Mouse (Mus musculus): ENCODE data around the gene Zfhx3.

Gene Zfhx3

DNA sequence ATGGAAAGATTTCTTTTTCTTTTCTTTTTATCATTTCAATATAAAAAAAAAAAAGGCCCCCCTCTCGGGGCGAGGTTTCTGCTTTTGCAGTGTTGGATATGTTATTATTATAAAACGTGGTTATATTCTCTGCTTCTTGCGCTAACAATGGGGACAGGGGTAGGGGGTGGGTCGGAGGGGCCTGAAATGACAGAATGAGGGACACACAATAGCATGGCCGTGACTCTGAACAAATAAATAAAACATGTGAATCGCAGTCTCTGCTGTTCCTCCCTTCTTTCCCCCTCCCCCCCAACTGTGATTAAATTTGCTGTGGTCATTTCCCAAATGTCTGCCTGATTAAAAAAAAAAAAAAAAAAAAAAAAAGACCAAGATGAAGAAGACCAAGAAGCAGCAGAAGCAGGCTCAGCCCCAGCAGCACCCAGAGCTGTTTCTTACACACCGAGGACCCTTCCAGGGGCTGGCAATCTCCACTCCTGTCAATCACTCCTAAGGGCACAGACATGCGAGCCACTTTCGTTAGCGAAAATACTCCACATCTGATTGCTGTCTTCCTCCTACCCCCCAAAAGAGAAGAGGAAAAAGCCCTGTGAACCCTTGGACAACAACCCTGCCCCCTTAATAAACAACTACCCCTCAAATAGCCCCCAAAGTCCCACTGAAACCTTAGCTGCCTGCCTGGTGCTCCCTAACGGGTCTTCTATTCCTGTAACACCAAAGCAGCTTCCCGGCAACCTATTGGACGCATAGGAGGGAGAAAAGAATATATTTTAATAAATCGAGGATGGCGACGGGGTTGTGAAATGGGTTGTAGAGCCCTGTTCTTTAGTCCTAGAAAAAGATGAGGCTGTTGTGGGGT lies 302.4 kb downstream of the Zfhx3 start:
- DNase-seq: no peak

DNA sequence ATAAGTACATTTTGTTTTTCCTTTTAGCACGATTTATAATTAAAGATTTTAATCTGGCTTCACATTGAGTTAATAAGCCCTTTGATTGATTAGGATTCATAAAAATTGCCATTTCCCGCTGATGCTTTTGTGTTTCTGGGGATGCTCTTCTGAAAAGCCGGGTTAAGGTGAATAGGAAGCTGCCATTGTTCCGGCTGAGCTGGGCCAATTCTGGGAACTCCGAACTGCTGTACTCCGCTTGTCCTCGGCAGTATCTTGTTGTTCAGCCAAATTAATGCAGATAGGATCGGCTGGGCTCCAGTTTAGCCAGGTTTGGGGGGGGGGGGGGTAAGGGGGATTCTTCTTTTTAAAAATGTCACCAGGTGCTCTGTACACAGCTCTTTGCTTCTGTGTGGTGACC lies 303.1 kb downstream of the Zfhx3 start:
- no peak for DNase-seq

DNA sequence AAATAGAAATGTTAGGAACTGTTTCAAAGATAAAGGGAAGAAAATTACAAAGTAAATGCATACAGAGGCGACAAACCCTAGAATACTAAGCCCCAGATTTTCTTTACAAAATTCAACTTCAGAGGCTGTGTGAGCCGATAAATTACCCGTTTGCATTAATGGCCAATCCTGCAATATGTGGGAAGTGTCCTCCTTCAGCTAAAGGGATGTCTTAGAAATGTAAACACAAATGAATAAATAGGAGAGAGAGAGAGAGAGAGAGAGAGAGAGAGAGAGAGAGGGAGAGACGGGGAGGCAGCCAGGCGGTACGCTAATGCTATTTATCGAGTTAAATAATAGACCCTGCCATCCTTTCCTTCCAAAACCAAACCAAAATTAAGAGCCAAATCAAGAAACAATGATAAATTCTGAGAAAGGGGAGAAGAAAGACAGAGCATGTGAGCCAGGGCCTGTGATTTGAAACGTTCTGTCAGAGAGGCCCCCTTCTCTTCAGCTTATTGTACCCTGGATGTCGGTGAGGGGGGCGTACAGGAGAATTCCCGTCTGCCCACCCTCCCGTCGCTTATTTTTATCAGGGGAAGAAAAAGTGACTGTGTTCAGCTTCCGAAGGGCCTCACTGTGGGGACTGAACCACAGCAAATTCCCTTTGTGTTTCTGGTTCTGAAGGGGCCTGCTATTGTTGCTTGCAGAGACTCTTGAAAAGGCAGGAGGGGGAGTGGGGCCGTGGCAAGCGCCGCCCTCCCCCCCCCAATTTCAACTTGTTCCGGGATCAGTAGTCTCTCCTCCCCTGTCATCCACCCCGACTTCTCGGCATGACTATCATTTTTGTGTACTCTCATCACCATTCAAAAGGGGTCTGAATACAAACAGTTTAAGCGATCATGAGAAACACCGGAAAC lies 303.8 kb downstream of the Zfhx3 start:
- no peak for DNase-seq

DNA sequence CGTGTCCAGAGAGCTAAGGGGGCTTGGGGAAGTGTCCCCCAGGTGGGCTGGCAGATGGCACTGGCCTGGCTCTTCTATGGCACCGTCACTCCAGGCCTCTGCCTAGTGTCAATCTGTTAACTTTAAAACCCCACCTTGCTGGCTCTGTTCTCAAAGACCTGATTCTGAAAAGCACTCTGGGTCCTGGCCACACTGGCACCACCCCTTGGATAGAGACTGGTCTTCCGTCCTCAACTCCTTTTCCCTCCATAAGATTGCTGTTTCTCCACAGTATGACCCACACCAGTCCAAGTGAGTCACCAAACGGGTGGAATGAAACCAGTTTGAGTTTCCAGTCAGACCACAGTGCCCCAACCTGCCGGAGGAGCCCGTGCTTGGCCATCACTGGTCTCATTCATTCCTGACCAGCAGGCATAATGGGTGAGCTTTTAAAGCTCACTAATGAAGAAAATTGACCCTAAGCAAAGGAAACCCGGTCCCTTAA lies 304.5 kb downstream of the Zfhx3 start:
- no peak for DNase-seq

DNA sequence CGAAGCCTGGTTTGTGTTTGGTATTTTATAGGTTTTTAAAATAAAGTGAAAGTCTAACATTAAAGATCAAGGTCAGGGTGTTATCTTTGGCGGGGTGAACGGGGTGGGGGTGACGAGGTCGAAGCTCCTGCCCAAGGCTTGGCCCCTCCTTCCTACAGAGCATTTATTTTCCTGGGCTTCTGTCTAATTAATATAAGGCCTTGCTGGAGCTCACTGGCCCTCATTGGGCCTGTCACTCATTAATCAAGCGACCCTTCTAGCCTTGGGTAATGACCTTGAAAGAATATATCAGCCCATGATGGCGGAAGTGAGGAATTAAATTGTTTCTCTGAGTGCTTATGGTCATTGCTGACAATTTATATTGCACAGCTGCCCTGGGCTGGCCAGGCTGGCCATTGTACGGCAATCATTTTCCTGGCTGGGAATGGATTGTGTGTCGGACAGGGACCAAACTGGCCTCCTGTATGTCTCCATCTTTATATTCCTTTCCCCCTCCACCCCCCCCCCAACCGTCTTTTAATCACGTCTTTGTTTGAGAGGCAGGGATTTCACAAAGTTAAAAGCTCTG lies 322.2 kb downstream of the Zfhx3 start:
- DNase-seq: no peak

DNA sequence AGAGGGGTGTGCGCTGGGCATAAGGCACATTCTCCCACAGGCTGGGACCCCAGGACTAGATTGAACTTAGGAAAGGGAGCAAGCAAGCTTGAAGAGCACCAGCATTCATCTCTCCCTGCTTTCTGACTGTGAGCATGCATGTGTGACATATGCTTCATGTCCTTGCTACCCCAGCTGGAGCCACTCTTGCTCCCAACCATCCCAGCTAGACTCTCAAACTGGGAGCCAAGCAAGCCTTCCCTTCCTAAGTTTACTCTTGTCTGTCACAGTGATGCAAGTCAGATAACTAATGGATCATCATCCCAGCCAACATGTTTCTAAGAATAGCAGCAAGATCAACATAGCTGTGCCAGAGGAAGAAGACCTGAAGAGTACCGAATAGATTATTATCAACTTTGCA lies 335.5 kb downstream of the Zfhx3 start:
- DNase-seq: no peak

DNA sequence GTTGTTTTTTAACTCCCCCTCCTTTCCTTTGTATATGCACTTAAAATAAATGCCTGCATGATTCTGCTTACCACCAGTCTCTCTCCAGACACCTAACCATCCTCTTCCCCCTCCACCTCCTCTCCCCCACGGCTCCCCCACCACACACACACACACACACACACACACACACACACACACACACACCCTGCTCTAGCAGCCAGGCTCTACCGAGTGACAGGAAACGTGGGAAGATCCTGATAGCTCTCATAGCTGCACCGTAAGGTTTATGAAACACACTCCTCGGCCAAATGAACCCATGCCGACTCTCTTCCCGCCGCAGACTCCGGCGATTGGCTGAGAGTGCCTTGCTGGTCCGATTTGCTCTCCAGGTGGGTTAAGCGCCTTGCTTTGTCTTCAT lies 339.5 kb downstream of the Zfhx3 start:
- no peak for DNase-seq

DNA sequence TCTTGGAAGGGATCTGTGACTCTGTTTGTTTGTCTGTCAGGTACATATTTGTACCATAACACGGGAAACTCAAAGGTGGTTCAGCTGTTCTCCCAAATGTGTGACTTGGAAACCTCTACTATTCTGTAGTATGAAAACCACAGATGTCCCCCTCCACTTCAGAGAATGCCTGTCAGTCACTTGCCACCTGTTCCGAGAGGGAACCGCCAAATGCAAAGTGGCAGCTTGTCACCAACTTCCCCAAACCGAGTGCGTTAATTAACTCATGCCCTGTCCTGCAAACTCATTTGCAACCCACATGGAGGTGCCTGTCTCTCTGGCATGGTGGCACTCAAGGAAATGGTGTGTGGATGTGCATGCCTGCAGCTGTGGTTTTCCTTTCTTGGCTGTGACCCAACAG lies 343.7 kb downstream of the Zfhx3 start:
- no peak for DNase-seq

DNA sequence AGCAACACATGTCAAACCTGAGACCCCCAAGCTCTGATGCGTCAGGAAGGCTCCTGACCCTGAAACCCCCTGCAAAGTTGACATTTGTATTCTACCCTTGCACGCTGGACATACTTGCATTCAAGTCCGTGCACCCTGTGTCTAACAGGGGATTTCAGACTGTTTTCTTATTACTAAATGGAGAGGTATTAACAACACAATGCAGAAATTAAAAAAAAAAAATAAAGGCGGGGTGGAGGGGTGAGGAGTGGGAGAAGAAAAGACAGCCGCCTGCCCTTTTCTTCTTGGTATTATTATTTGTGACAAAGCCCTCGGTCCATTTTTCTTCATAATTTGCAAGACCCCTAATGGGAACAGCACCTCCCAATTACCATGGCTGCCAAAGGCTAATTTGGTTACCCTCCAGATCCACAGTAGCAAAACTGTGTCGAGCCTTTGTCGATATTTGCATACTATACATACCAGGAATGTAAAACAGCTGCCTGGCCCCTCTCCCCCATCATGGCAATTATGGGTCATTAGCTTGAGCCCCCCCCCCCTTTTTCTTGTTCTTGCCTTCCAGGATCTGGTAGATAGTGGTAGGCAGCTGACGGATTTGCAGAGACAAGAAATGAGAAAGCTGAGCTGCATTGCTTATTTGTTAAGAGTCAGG lies 358.6 kb downstream of the Zfhx3 start:
- no peak for DNase-seq

DNA sequence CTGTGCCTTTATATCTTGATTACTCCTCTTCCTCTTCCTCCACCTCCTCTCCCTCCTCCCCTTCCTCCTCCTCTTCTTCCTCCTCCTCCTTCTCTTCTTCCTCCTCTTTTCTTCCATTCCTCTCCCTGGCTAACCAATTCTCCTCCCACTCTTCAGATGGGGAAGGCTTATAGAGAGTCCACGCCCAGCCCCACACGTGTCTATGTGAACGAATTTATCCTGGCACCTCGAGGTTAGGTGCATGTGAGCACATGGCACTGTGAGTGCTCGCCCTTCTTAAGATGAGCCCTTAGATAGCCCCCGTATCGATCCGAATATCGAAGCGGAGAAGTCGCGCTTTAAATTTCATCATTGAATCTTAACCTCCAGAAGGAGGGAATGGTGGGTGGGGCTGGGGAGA lies 359.2 kb downstream of the Zfhx3 start:
- no peak for DNase-seq

DNA sequence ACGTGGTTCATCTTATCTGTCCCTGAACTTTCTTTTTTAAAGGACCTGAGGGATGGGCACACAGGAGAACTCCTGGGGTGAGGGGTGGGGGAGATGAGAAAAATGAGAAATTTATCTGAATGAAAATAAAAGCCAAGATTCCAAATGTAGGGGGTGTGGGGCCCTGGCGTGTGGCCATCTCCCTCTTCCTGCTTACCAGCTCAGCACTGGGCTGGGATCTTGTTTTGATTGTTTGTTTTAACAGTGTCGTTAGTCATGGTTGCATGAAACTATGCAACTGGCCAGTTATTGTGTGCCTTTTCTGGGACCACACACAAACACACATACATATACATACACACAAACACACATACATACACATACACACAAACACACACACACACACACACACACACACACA lies 362.9 kb downstream of the Zfhx3 start:
- DNase-seq: no peak

DNA sequence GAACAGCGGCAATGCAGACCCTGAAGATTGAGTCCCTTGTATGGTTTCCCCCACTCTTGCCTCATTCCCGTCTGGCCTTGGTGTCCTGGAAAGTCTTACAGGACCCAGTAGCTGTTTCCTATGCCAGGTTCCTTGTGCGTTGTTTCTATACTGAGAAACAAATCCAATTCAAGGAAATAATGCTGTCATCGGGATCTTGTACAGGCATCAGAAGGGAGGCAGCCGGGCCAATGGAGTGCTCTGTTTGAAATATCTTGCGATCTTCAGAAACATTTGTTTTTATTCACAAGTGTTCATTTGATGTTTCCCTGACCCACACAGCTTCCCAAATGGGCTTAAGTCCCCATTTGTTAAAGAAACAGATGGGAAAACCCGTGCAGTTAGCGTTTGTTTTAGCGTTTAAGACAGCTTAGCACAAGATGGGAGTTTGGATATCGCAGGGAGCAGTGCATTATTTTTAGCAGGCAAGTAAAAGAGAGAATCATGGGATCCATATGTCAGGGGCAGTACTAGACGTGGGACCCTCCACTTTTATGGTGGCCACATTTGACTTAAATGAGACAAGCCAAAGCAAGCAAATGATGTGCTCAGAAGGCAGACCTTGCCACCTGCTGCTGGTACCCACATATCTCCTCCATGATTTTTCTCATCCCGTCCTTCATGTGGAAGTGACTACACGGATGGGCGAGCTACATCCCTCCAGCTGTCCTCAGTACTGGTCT lies 367.2 kb downstream of the Zfhx3 start:
- no peak for DNase-seq

DNA sequence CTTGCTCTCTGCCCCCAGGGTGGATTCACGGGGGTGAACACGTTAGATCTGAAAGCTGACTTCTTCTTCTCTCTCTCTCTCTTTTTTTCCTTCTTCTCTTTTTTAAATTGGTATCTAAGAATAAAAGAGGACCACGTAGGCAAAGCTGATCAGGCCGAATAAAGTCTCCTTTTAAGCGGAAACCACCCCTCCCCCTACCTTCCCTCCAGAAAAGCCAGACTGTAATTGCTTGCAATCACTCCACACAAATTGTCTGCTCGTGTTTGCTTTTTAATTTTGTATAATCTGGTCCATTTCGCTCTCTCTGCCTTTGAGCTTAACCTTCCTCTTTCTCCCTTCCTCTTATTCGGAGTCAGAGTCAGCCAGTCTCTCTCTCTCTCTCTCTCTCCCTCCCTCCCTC lies 372.6 kb downstream of the Zfhx3 start:
- no peak for DNase-seq

DNA sequence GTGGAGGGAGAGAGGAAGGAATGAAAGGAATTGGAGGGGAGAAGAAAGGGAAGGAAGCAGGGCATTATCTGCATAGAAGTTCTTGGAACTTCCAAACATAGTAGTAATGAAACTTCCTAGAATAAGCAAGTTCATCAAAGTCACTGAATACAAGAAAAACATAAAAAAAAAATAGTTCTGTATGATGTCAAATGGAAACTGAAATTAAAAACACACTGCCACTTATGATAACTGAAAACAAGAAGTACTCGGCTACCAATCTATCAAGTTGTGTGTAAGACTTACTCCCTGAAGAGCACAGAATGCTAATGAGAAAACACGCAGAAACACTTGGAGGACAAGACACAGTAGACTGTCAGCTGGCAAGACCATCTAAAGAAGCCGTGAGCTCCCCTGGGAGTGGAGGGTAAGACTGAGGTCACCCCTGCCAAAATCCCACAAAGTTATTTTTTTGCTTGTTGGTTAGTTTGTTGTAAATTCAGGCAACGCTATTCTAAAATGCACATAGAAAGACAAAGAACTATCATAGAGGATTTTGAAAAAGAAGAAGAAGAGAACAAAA lies 375.2 kb downstream of the Zfhx3 start:
- no peak for DNase-seq

DNA sequence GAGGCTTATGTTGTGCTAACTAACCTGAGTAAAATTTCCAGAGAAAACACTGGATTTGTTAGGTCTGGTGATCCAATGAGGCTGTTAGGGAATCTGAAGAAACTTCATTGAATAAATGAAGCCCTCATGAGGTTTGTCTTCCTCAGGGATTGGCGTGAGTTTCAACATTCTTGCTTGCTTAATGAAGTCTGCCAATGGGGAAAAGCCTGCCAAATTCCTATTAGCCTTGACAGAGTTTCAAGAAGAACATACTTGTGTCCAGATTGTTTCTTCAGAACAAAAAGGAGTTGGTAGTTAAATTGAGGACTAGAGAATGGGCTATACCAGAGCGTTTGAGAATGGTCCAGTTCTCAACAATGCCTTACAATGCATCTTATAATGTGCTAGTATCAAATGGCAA lies 385.3 kb downstream of the Zfhx3 start:
- no peak for DNase-seq

DNA sequence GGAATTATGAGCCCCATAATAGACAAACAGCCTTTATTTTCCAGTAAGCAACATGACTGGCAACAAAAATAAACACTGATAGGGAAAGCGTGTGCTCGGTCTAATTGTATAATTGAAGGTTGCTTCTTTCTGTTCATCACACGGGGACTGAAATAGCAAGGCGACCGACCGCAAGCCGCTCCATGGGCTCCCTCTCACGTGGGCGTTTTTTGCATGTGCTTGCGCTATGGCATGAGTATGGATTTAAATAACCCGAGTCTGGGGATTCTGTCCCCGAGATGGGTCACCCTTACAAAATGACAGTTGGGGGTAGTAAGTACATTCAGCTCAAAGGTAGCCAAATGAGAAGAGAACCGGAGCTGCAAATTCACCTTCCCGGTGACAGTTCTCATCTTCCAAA lies 405.9 kb downstream of the Zfhx3 start:
- no peak for DNase-seq

DNA sequence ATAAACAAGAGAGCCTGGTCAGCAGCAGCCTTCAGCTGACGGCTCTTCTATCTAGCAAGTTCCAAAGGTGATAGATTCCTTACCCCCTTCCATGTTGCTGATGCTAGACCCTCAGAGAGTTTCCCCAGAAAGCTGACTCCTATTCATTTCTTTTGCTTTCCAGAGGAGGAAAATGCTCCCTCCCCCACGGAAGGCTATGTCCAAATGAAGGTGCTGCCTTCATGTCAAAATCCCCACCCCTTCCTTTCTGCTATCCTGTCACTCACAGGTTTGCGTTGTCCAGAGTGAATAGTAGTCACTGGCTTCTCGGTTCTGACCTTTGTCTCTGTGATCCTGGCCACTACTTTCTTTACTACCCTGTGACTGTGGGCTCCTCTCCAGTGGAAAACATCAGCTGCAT lies 406.3 kb downstream of the Zfhx3 start:
- DNase-seq: no peak

DNA sequence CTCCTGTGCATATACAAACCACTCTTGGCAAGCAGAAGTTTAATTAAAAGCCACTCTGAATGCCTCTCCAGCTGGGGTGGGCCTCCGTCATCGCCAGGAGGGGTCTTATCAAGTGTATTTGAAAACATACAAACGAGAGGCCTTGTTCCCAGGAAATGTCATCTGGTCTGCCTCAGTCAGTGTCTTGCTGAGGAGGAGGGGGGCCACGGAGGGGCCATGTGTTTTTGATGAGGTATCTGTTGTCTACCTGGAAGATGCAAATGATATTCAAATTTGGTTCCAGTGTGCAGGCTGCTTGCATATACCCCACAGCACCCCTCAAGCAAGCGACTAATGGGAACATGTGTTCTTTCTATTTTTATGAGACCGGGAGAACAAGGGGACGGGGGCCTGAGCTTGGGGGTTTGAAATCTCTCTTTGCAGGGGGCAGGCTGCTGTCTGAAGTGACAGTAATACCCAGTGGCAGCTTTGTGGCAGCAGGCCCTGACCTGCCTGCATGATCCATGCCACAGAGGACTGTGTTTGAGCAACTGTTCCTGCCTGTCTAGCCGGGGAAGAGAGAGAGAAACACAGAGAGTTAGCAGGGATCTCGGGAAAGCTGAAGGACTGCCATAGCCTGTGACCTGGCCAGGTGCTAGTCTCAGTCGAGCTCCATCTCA lies 412.8 kb downstream of the Zfhx3 start:
- no peak for DNase-seq

DNA sequence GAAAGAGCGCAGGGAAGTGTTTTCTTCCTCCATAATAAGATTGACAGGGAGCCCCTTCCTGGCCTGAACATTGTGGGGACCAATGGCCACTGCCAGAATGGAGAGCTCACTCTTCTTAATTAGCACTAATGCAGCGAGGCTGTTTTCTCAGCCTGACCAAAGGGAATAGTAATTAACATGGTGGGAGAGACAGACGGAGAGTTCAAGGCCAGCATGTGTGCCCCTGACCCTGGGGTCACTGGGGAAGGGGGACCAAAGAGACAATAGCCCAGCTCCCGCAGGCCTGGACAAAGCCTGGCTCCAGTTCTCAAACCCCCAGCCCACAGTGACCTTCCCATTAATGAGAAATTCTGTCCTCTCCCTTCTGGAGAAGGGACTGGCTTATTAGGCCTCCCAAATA lies 419.0 kb downstream of the Zfhx3 start:
- DNase-seq: no peak

DNA sequence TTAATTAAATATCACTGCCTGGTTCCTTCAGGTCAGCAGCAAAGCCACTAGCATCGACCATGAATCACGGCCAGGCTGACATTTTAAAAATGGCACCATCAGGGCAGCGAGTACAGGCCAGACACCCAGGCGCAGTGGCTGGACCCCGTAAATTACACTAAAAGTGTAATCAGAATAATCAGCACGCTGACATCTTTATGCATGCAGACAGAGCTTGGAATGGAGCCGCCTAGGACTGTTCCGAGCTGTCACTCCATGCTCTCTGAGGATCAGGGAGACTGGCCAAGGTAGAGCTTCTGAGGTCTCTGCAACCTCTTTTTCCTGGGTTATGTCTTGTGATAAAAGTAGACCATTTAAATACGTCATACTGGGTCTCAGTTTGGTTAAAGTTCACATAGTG lies 420.0 kb downstream of the Zfhx3 start:
- DNase-seq: no peak

DNA sequence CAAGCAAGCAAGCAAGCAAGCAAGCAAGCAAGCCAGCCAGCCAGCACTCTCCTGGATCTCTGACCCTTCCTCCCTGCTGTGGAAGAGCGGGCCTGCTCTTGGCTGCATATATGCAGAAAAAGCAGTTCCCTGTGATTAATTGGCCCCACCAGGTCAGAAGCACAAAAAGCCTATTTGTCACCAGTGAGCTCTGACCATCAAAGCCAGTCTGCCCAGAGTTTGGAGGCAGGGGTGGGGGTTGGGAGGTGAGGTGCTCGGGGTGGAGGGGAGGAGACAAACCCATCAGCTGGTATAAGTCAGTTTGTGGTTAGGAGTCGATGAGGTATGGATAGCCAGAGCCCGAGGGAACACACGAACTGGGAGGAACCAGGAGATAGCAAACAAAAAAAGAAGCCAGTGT lies 421.0 kb downstream of the Zfhx3 start:
- no peak for DNase-seq

DNA sequence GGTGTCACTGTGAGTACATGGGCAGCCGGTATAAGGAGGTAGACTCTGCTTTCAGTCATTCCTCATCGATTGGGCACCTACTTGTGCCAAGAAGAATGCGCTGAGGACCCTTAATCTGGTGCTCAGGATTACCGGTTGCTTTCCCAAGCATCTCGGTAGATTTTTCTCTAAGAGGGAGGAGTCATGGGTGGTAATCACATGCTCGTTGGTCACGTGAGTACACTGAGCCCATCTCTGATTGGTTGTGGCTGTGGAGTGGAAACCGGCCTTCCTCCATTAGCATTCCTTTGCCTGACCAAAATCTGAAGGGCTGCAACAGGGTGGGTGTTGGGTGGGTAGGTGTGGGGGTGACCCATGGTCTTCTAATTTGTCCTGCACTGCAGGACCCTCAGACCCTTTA lies 421.4 kb downstream of the Zfhx3 start:
- DNase-seq: no peak

Measured in thymus, postnatal 36 days (tissue).